Mouse (Mus musculus) G1E (cell line): Measurements from ENCODE around the gene Tmem156.

Source experiments
- CTCF ChIP-seq: IDR thresholded peaks from 2 replicates; pipeline ENCODE4 v1.5.1; 2012; ENCODE audit warnings: low read depth, low read length, inconsistent platforms, mixed read lengths
- GATA1 ChIP-seq: IDR thresholded peaks from 2 replicates; pipeline ENCODE4 v1.6.1; 2012; ENCODE audit warnings: borderline replicate concordance, low read length, inconsistent platforms, mixed read lengths
- GATA2 ChIP-seq: IDR thresholded peaks from 2 replicates; pipeline ENCODE4 v1.6.1; 2012; ENCODE audit warnings: low read depth, low read length, inconsistent platforms, borderline replicate concordance
- POLR2AphosphoS5 ChIP-seq: IDR thresholded peaks from 2 replicates; pipeline ENCODE4 v1.6.1; 2012; ENCODE audit warnings: low read depth, low read length, inconsistent platforms; ENCODE audit not compliant: insufficient replicate concordance
- TAL1 ChIP-seq: conservative IDR thresholded peaks from 2 replicates; pipeline ENCODE4 v1.6.1; 2012; ENCODE audit warnings: low read depth, low read length, inconsistent platforms, mixed read lengths

GRCm38 (mm10) chr5:65040463-65040862 is 51.5 kb downstream of the Tmem156 start:
- no peak for TF ChIP-seq CTCF
- no peak for TF ChIP-seq TAL1
- no peak for TF ChIP-seq GATA1
- no peak for TF ChIP-seq GATA2
- no peak for TF ChIP-seq POLR2AphosphoS5
